Mouse (Mus musculus): ENCODE measurements around the gene Olfr992.
"Not testable (repeated sequence)": the region's sequence is repeated elsewhere in the genome, so short reads cannot be mapped to it uniquely, and the experiment has no call there.

Olfr992 gene

GRCm38 (mm10) chr2:85409369-85409768, at the start of gene Olfr992:
Gene Olfr992 (minus strand): TSS chr2:85409469.
- TF ChIP-seq GATA4 (IDR thresholded peaks at IDR 0.05; ENCODE audit: insufficient replicate concordance, low read length) = no peak

- no peak for TF ChIP-seq GATA4 (IDR thresholded peaks at IDR 0.05; ENCODE audit: insufficient replicate concordance, low read length)
Observed at GRCm38 (mm10) chr2:85443539-85443938, 34.3 kb upstream of the Olfr992 start, which contains the start of gene Olfr995. Gene Olfr995 (minus strand): TSS chr2:85443639.

- TF ChIP-seq GATA4 (IDR thresholded peaks at IDR 0.05; ENCODE audit: insufficient replicate concordance, low read length) = no peak
Observed at GRCm38 (mm10) chr2:85442546-85442945, 33.3 kb upstream of the Olfr992 start.

GRCm38 (mm10) chr2:85436351-85436750, 27.1 kb upstream of the Olfr992 start, which contains the start of gene Olfr994:
Gene Olfr994 (minus strand): TSS chr2:85436451.
- no peak for TF ChIP-seq GATA4 (IDR thresholded peaks at IDR 0.05; ENCODE audit: insufficient replicate concordance, low read length)

GRCm38 (mm10) chr2:85425893-85426292, 16.6 kb upstream of the Olfr992 start:
- TF ChIP-seq GATA4 (IDR thresholded peaks at IDR 0.05; ENCODE audit: insufficient replicate concordance, low read length) = no peak

- TF ChIP-seq GATA4 (IDR thresholded peaks at IDR 0.05; ENCODE audit: insufficient replicate concordance, low read length) = no peak
Observed at GRCm38 (mm10) chr2:85414777-85415176, 5.5 kb upstream of the Olfr992 start, which contains the start of gene Olfr993. Gene Olfr993 (minus strand): TSS chr2:85414877.

GRCm38 (mm10) chr2:85363127-85363526, 46.1 kb downstream of the Olfr992 start, which contains the start of gene Olfr988:
Gene Olfr988 (minus strand): TSS chr2:85363227.
- TF ChIP-seq GATA4 (IDR thresholded peaks at IDR 0.05; ENCODE audit: insufficient replicate concordance, low read length) = not testable (repeated sequence)
